Mouse (Mus musculus): ENCODE measurements around the gene H2al1k.
"Not testable (repeated sequence)": the region's sequence is repeated elsewhere in the genome, so short reads cannot be mapped to it uniquely, and the experiment has no call there.

DNA sequence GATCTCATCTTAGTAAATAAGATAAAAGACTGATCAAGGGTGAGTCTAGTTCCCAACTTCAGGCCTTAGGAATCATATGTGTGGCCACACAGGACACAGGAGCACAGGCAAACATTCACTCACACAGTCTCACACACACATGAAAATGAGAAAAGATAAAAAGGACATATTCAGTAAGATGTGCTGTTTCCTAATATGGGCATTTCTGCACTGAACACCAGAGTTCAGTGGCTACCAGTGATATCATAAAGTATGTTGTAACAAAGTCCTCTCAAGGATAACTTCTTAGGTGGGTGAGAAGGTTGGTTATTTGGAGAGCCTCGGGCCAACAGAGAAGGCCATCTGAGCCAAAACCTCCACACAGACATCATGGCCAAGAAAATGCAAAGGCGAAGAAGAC lies at the start of gene H2al1k:
- not testable (repeated sequence) for TF ChIP-seq POLR2A (IDR thresholded peaks at IDR 0.05; ENCODE audit: low read depth, low read length); CTCF (IDR thresholded peaks at IDR 0.05; ENCODE audit: extremely low read depth, insufficient read depth, insufficient read length, insufficient replicate concordance)
